Mouse (Mus musculus): ENCODE results near the gene Cdadc1.

The Cdadc1 gene

DNA sequence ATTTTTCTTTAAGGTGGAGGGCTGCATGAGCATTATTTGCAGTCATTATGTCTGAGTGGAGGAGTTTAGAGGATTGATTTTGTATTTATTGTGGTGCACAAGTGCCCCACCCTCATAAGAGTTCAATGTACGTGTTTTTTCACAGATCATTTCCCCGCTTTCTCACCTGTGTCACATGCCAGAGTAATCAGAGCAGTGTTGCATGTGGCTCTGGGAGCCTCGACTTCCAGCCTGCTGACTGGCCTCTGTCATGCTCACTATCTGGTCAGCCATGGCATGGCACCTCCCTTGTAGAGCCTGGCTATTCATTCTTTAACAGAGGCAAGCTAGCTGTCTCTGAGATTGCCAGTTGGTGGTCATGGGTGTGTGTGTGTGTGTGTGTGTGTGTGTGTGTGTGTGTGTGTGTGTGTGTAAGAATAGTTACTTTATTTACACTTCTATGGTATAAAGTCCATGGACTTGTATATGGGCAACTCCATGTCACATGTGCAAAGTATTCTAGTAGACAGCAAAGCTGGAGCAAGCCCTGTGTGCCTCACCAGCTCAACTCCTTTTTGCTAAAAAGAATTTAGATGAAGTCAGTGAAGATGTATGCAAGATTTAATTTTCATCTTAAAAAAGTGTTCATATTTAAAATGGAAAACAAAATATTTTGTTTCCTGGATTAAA lies 54.5 kb downstream of the Cdadc1 start:
- no peak for DNase-seq

DNA sequence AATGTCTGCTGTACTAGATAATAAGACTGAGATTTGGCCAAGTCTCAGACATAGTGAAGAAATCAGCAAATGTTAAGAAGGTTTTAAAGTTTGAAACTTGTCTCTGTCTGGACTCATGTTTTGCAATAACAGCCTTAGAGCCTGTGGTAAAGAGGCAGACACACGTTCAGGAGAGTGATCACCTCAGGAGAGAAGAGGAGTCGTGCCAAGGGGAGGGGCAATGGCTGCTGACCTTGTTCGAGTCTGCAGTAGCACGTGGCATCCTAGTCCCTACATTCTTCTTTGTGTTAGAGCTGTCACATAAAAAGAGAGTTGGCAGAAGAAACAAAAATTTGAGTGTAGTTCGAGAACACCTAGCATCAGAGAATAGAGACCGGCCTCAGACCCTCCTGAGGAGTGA lies 57.0 kb downstream of the Cdadc1 start:
- DNase-seq: no peak

DNA sequence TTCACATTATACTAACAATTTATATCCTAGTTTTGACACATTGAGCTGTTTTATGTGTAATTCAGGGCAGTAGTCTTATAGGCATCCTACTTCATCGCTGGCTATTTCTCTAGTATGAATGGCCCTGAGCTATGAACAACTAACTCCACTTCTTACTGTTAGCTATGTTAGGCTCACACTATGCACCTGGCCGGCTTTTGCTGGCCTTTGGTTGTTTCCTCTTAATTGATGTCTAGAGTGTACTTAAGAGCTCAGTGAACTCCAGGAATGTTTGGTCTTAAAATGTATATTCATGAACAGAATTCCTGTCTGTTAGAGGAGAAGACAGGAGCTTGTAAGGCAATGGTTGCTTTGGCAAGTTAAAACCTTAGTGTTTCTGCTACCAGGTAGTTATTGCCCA lies 57.5 kb downstream of the Cdadc1 start:
- DNase-seq: no peak

- DNase-seq: no peak
Observed at GRCm38 (mm10) chr14:59537829-59538432, 59.8 kb downstream of the Cdadc1 start.

DNA sequence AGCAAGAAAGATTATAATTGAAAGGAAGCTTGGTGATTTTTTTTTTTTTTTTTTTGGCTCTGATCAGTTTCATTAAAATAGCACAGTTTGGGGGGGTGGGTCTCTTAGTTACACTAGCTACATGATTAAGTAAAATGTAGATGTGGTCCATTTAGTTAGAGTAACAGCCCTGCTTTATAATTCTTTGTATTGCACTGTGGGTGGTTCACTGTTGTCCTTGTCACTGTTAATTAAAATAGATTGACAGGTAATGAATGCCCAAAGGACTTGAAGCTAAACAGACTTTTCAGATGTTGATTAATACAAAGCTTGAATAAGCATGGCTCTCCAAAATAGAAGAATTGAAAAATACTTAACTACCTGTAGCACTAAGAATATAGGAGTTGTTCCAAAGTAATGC lies 63.9 kb downstream of the Cdadc1 start:
- DNase-seq: no peak

DNA sequence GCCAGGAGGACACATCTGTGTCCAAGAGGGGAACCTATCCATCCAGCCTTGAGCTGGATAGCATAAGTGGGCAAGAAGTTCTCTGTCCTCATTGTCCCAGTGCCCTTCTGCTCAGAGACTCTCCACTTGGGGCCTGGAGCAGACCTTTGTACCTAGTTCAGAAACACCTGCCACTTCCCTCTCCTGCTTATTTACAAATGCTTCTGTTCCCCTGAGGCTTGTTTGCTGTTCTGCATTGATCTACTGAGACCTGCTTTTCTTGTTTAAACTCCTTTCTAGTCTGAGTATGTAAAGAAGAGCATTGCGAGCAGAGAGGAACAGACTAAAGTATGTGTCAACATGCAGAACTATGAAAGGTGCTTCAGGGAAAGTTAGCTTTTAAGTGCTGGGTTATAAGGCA lies 64.8 kb downstream of the Cdadc1 start:
- DNase-seq: no peak

- DNase-seq: no peak
Observed at GRCm38 (mm10) chr14:59530801-59531200, 67.0 kb downstream of the Cdadc1 start.

DNA sequence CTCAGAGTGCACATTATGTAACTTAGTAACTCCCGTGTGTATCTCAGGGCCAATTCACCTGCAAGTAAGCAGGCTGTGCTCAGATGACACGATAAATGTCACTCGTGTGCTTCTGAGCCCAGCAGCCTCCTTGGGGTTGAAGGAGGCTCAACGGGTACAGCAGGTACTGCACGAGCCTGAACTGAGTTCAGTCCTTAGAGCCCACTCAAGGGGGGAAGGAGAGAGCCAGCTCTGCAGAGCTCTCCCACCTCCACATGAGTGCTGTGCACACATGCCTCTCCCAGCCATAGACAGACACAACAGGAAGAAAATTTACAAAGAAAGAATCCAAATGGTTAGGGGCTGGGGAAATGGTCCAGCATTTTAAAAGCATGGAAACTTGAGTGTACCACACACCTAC lies 71.9 kb downstream of the Cdadc1 start:
- no peak for DNase-seq

- no peak for DNase-seq
Observed at GRCm38 (mm10) chr14:59513922-59514444, 83.8 kb downstream of the Cdadc1 start.

All from cerebellum, postnatal 25 days (tissue).